Mouse (Mus musculus) testis, adult 2 months (tissue): ENCODE measurements around the gene Snph.

Experiments
- CTCF ChIP-seq: fragments of 200-500 bp; IDR thresholded peaks from 2 replicates; pipeline ENCODE4 v1.5.1; 2012; ENCODE audit warnings: low read depth, mild to moderate bottlenecking, inconsistent platforms, low read length, moderate library complexity; ENCODE audit not compliant: control insufficient read depth, insufficient read depth, insufficient replicate concordance
- POLR2A ChIP-seq: fragments of 200-500 bp; IDR thresholded peaks from 2 replicates; pipeline ENCODE4 v1.6.1; 2012; ENCODE audit warnings: low read depth, mild to moderate bottlenecking, inconsistent platforms, low read length, moderate library complexity; ENCODE audit not compliant: control insufficient read depth

GRCm38 (mm10) chr2:151626296-151626695 lies 6.1 kb downstream of the Snph start:
- TF ChIP-seq CTCF (no peak), POLR2A (no peak)
